Mouse (Mus musculus) limb, embryonic 13.5 days (tissue): Measurements from ENCODE around the gene Gm13128. TPM values are rescaled to one million over a fixed set of nuclear protein-coding genes. Genes with fewer than 3 reads are reported as not detected.
"Not testable (repeated sequence)": the region's sequence is repeated elsewhere in the genome, so short reads cannot be mapped to it uniquely, and the experiment has no call there.

Source experiments
- ATAC-seq: fragments of 200-750 bp; cut with Nextera tagmentation; 2 replicates; pipeline ENCODE4 v1.8.0; 2017; ENCODE audit warnings: low read depth, moderate number of reproducible peaks, moderate TSS enrichment; ENCODE audit not compliant: low FRiP score
- H3K27ac ChIP-seq: fragments of 300-500 bp; sonication (generic); 2 replicates; pipeline ENCODE4 v1.5.1; 2015; ENCODE audit warnings: inconsistent platforms, mild to moderate bottlenecking, moderate library complexity
- H3K27me3 ChIP-seq: fragments of 300-500 bp; sonication (generic); 2 replicates; pipeline ENCODE4 v1.6.1; 2015; ENCODE audit warnings: mild to moderate bottlenecking, inconsistent platforms
- H3K36me3 ChIP-seq: fragments of 300-500 bp; sonication (generic); 2 replicates; pipeline ENCODE4 v1.6.1; 2015; ENCODE audit warnings: inconsistent platforms, mild to moderate bottlenecking, moderate library complexity
- H3K4me1 ChIP-seq: fragments of 300-500 bp; sonication (generic); 2 replicates; pipeline ENCODE4 v1.6.1; 2015; ENCODE audit warnings: inconsistent platforms
- H3K4me2 ChIP-seq: fragments of 300-500 bp; sonication (generic); replicated peaks from 2 replicates; pipeline ENCODE4 v1.6.1; 2015; ENCODE audit warnings: inconsistent platforms, mild to moderate bottlenecking, moderate library complexity
- H3K4me3 ChIP-seq: fragments of 300-500 bp; sonication (generic); 2 replicates; pipeline ENCODE4 v1.5.1; 2015; ENCODE audit warnings: moderate library complexity, mild to moderate bottlenecking, inconsistent platforms
- H3K9ac ChIP-seq: fragments of 300-500 bp; sonication (generic); 2 replicates; pipeline ENCODE4 v1.6.1; 2015; ENCODE audit warnings: mild to moderate bottlenecking, inconsistent platforms
- H3K9me3 ChIP-seq: fragments of 300-500 bp; sonication (generic); 2 replicates; pipeline ENCODE4 v1.6.1; 2016; ENCODE audit warnings: inconsistent platforms
- WGBS: fragments of 180-500 bp; shearing (Covaris S2); methylation state at CpG from one replicate; pipeline ENCODE4 v1.1.7; 2015; 5-methylcytosine and 5-hydroxymethylcytosine counted together
- polyA plus RNA-seq: library from polyadenylated mRNA; unstranded; fragments of >200 nt; fragmentation: Nextera tagmentation; extraction: Ambion mirVana; gene quantifications from 2 replicates; pipeline ENCODE4 v1.2.1, GENCODE M21; 2015

The Gm13128 gene
- polyA plus RNA-seq: not detected in 2 replicates

DNA sequence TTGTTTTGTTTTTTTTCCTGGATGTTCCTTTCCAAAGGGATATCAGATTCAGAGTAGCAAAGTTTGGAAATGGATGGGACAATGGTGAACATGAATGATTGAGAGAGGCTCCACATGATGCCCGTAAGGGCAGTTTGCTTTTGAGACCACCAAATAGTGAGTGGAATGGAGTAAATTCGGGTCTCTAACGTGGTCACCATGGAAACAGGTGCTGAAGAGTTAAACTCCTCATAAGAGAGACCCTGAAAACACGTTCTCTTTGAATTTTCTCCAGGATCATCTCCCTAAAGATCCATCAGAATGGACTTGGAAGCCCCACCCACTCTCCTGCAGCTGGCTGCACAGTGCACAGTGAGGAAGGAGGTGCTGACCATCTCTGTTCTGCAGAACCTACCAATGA lies at the start of gene Gm13128:
Gene Gm13128, plus strand, starts transcription at position 301 of the 400 bp plus-strand sequence.
- not testable (repeated sequence) for H3K9me3 ChIP-seq, H3K4me3 ChIP-seq, H3K9ac ChIP-seq, ATAC-seq, H3K27me3 ChIP-seq, H3K36me3 ChIP-seq, H3K4me1 ChIP-seq, H3K4me2 ChIP-seq, H3K27ac ChIP-seq
- 64% methylated on average over 4 of the region's 4 CpGs for WGBS

DNA sequence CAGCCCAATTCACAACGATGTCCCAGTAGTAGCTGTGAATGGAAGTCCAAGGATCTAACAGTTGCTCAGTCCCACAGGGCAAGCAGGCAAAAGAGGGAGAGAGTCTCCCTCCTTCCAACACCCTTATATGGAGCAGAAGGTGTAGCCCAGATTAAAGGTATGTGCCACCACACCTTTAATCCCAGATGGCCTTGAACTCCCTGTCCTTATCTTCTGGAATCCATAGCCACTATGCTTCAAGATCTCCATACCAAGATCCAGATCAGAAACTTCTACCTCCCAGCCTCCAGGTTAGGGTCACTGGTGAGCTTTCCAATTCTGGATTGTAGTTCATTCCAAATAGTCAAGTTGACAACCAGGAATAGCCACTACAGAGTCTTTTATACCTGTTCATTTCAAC lies 49.7 kb upstream of the Gm13128 start, which contains the start of gene Pramel5:
Gene Pramel5, minus strand, starts transcription at position 101 of the 400 bp plus-strand sequence.
- H3K4me3 ChIP-seq, H3K27ac ChIP-seq, H3K36me3 ChIP-seq, H3K9ac ChIP-seq, ATAC-seq, H3K4me1 ChIP-seq, H3K4me2 ChIP-seq, H3K9me3 ChIP-seq, H3K27me3 ChIP-seq: not testable (repeated sequence)
- 59% methylated on average over 1 of the region's 1 CpGs for WGBS

DNA sequence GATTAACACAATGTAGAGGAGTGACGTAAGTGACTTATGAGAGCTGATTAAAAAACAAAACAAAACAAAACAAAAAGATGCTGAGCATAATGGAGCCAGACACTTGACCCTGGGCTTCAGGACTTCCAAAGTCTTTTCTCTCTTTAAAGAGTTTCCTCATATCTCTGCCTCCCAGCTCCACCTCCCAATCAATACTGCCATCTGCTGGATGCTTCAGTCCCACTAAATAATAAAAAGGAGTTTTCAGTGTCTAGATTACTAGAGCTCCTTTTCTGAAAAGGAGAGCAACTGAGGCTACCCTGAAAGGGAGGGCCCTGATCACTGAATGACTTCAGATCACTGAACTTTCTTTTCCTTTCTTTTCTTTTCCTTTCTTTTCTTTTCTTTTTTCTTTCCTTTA lies 30.6 kb upstream of the Gm13128 start:
- H3K4me2 ChIP-seq, H3K27me3 ChIP-seq, H3K4me1 ChIP-seq, H3K4me3 ChIP-seq, H3K27ac ChIP-seq, ATAC-seq, H3K9me3 ChIP-seq, H3K9ac ChIP-seq, H3K36me3 ChIP-seq: not testable (repeated sequence)
- 53% methylated on average over 1 of the region's 1 CpGs for WGBS

DNA sequence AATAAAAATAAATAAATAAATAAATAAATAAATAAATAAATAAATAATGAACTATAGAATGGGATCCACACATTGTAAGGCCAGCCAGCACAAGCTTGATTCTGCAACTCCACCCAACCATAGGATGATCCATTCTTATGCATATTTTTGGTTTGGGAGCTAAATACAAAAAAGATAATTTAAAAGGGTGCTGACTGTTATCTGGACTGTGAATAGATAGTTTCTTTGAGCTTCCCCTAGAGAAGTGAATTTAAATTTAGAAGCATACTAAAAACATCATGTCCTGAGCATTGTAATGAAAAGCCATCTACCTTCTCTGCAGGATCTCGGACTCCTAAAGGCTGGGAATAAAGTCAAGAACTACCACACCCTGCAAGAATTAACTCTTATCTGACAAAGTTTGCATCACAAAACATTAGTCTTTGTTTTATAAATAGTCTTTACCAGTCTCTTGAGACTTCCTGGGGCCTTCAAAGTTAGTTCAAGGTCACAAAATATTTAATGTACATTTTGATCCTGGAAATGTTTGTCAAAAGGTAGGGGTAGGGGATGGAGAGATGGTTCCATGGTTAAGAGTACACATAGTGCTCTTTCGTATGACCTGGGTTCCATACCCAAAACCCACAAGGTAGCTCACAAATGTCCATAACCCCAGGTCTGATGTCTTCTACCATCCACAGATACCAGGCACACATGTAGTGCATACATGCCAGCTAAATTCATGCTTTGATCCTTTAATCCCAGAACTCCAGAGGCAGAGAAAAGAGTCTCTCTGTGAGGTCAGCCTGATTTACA lies 17.2 kb upstream of the Gm13128 start:
- H3K36me3 ChIP-seq, H3K4me3 ChIP-seq, H3K4me1 ChIP-seq, H3K27me3 ChIP-seq, H3K9me3 ChIP-seq, H3K4me2 ChIP-seq, H3K27ac ChIP-seq, ATAC-seq, H3K9ac ChIP-seq: not testable (repeated sequence)
- 78% methylated on average over 2 of the region's 2 CpGs for WGBS

DNA sequence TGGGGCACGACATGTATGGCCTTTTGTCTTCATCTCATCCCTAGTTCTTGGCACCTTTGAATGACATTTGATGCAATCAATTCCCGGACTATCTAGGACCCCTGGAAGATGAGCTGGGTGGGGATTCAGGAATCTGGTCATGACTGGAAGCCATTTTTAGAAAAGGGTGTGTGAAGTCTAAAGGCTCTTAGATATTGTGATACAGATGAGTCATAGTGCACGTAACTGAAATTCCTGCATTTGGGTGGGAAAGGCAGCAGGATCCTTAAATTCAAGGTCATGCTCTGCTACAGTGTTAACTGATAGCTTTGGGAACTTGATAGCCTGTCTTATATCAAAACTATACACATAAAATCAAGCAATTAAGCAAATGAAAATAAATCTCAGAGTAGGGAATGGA lies 5.8 kb downstream of the Gm13128 start:
- ATAC-seq, H3K9ac ChIP-seq, H3K4me1 ChIP-seq, H3K36me3 ChIP-seq, H3K27ac ChIP-seq, H3K9me3 ChIP-seq, H3K4me3 ChIP-seq, H3K4me2 ChIP-seq, H3K27me3 ChIP-seq: not testable (repeated sequence)
- WGBS: 85% methylated on average over 3 of the region's 3 CpGs

DNA sequence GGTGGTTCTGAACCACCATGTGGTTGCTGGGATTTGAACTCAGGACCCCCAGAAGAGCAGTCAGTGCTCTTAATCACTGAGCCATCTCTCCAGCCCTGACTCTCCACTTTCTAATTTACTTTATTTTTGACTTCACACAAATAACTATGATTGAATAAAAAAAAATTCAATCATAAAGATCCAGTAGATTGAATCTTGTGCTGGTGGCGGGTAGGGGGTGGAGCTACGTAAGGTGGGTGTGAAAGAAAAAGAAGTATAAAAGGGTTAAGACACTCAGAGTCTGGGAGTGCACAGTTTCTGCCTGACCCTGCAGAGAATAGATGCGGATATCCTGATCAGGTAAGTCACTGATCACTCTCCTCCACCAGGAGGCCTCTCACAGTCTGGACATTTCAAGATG lies 27.6 kb downstream of the Gm13128 start, which contains the start of gene Gm13119:
Gene Gm13119, plus strand, starts transcription at position 301 of the 400 bp plus-strand sequence.
- not testable (repeated sequence) for H3K9me3 ChIP-seq, H3K36me3 ChIP-seq, ATAC-seq, H3K4me1 ChIP-seq, H3K27ac ChIP-seq, H3K4me2 ChIP-seq, H3K27me3 ChIP-seq, H3K9ac ChIP-seq, H3K4me3 ChIP-seq
- 82% methylated on average over 3 of the region's 3 CpGs for WGBS

DNA sequence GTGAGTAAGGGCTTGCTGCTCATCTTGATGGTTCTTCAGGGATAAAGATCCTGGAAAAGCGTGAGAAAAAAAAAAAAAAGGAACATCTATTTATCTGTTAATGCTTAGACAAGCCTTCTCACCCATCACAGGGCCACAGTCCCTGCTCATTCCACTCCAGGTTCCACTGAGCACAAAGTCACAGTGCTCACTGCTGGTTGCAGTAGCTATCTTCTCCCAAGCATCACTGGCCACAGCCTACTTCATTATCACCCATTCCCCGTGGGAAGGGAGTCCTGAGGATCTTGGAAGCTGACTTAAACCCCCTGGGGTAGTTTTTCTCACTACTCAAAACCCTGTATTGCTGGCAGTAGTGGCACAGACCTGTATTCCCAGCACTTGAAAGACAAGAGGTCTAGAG lies 47.9 kb downstream of the Gm13128 start, which contains the start of gene Pramef20:
Gene Pramef20, minus strand, starts transcription at position 23 of the 400 bp plus-strand sequence.
- no peaks in the 10 kb centered on the region; the same call in 1 of the 2 replicates for H3K9me3 ChIP-seq
- no peak for ATAC-seq
- H3K4me2 ChIP-seq: no peak within 1 kb of the TSS
- no peak within 1 kb of the TSS for H3K9ac ChIP-seq
- H3K27me3 ChIP-seq: no peaks in the 10 kb centered on the region
- 62% methylated on average over 2 of the region's 2 CpGs for WGBS
- no peaks in the 10 kb centered on the region for H3K36me3 ChIP-seq
- H3K4me1 ChIP-seq: no peaks in the 10 kb centered on the region
- H3K4me3 ChIP-seq: no peak within 1 kb of the TSS
- H3K27ac ChIP-seq: no peak within 1 kb of the TSS

Other genes with a start within 250 kb of the Gm13128 start
- gene Gm13102, start 223.8 kb upstream of the Gm13128 start, polyA plus RNA-seq: not detected in 2 replicates
- gene Oog3, start 167.6 kb upstream of the Gm13128 start, polyA plus RNA-seq: not detected in 2 replicates
- gene Oog2, start 139.5 kb upstream of the Gm13128 start, polyA plus RNA-seq: not detected in 2 replicates
- gene C87977, start 116.9 kb upstream of the Gm13128 start, polyA plus RNA-seq: not detected in 2 replicates
- not detected in 2 replicates for gene Pramel5, start 49.8 kb upstream of the Gm13128 start, polyA plus RNA-seq
- gene Gm13119, start 27.7 kb downstream of the Gm13128 start, polyA plus RNA-seq: not detected in 2 replicates
- gene Pramef20, start 47.7 kb downstream of the Gm13128 start, polyA plus RNA-seq: not detected in 2 replicates
- gene Pramef12, start 78.2 kb downstream of the Gm13128 start, polyA plus RNA-seq: 0.17 and 0.41 TPM in 2 replicates
- not detected in 2 replicates for gene 1700012P22Rik, start 108.5 kb downstream of the Gm13128 start, polyA plus RNA-seq
- not detected in 2 replicates for gene Gm9944, start 123.1 kb downstream of the Gm13128 start, polyA plus RNA-seq
- not detected in 2 replicates for gene Aadacl3, start 133.5 kb downstream of the Gm13128 start, polyA plus RNA-seq
- gene 9430007A20Rik, start 189.6 kb downstream of the Gm13128 start, polyA plus RNA-seq: not detected in 2 replicates
- not detected in 2 replicates for gene Gm13124, start 234.9 kb downstream of the Gm13128 start, polyA plus RNA-seq